ENCODE assay signal across 11 mouse cellular contexts in genomic region chr3:116105713-116106112, GRCm38 (mm10). TPM values are rescaled to one million over a fixed set of nuclear protein-coding genes. Genes with fewer than 3 reads are reported as not detected.
A peak's percentile ranks its signal among the peaks of the same experiment; 100 is the strongest.
DNase-seq lines count a peak whose midpoint lies in the region; ATAC-seq lines count a peak whose summit lies in the region.
"Had no signal": no experiment of that assay in that cellular context is flagged by ENCODE, and none has a peak within 500 bp of the region (broad histone marks: within the 10 kb centered on the region; RNA-seq: fewer than 3 reads in every experiment).

No protein-coding gene starts in this region.

- no peaks in the 10 kb centered on the region for H3K4me1 ChIP-seq in kidney, embryonic 16.5 days (ENCODE audit: insufficient read depth, low read length)
- no peaks in the 10 kb centered on the region for H3K4me1 ChIP-seq in kidney, embryonic 14.5 days (ENCODE audit: control insufficient read depth, insufficient read depth, low read length)
- peaks cover 4% of the 10 kb centered on the region; the same call in 1 of the 2 replicates for H3K4me1 ChIP-seq in forebrain, embryonic 14.5 days (ENCODE audit: control insufficient read depth, insufficient read depth, low read length)
- peaks cover 20% of the 10 kb centered on the region for H3K4me1 ChIP-seq in midbrain, embryonic 10.5 days
- H3K4me1 ChIP-seq in stomach, embryonic 16.5 days (ENCODE audit: control insufficient read depth, insufficient read depth, low read length), result no peaks in the 10 kb centered on the region; the same call in 1 of the 2 replicates

- WGBS in kidney, embryonic 16.5 days, result 78% methylated on average over 5 of the region's 5 CpGs
- WGBS in kidney, embryonic 14.5 days, result 88% methylated on average over 5 of the region's 5 CpGs
- WGBS in forebrain, embryonic 14.5 days, result 80% methylated on average over 5 of the region's 5 CpGs
- WGBS in midbrain, embryonic 10.5 days, result 88% methylated on average over 5 of the region's 5 CpGs
- WGBS in stomach, embryonic 16.5 days, result 86% methylated on average over 5 of the region's 5 CpGs

- no peak overlapping the region for H3K27ac ChIP-seq in kidney, embryonic 16.5 days (ENCODE audit: low read length)
- no peak overlapping the region for H3K27ac ChIP-seq in kidney, embryonic 14.5 days (ENCODE audit: low read depth, low read length)
- no peak overlapping the region for H3K27ac ChIP-seq in forebrain, embryonic 14.5 days (ENCODE audit: low read depth, low read length)
- H3K27ac ChIP-seq in midbrain, embryonic 10.5 days (replicated peaks), result peak overlapping the region; percentile 78
- no peak overlapping the region for H3K27ac ChIP-seq in stomach, embryonic 16.5 days (ENCODE audit: low read length)

- H3K36me3 ChIP-seq in kidney, embryonic 16.5 days (ENCODE audit: insufficient read depth, low read length), result no peaks in the 10 kb centered on the region
- no peaks in the 10 kb centered on the region for H3K36me3 ChIP-seq in kidney, embryonic 14.5 days (ENCODE audit: control insufficient read depth, insufficient read depth, low read length)
- no peaks in the 10 kb centered on the region for H3K36me3 ChIP-seq in forebrain, embryonic 14.5 days (ENCODE audit: control insufficient read depth, insufficient read depth, low read length)
- H3K36me3 ChIP-seq in midbrain, embryonic 10.5 days, result peaks cover 5% of the 10 kb centered on the region; the same call in 1 of the 2 replicates
- no peaks in the 10 kb centered on the region for H3K36me3 ChIP-seq in stomach, embryonic 16.5 days (ENCODE audit: control insufficient read depth, insufficient read depth, low read length)

- no peak for DNase-seq in forebrain, embryonic 14.5 days (ENCODE audit: low spot score)
- DNase-seq in midbrain, embryonic 10.5 days (ENCODE audit: low spot score), result no peak
- no peak for DNase-seq in frontal cortex, postnatal 25 days (ENCODE audit: low spot score in 2 of 2)
- no peak for DNase-seq in kidney, postnatal 25 days
- DNase-seq: adrenal gland, postnatal 14 days; kidney, postnatal 10 days; layer of hippocampus, postnatal 36 days; right cerebral cortex, postnatal 4 days had no signal

- peak overlapping the region; percentile 51 for H3K4me2 ChIP-seq in kidney, embryonic 16.5 days (replicated peaks; ENCODE audit: low read depth, low read length)
- no peak overlapping the region for H3K4me2 ChIP-seq in kidney, embryonic 14.5 days (replicated peaks; ENCODE audit: low read depth, low read length)
- H3K4me2 ChIP-seq in forebrain, embryonic 14.5 days (ENCODE audit: low read length), result peak overlapping the region; percentile 60; the same call in 1 of the 2 replicates
- H3K4me2 ChIP-seq in stomach, embryonic 16.5 days (ENCODE audit: low read depth, low read length), result peak overlapping the region; percentile 50

- no peaks in the 10 kb centered on the region for H3K9me3 ChIP-seq in kidney, embryonic 16.5 days (ENCODE audit: low read length)
- H3K9me3 ChIP-seq in kidney, embryonic 14.5 days (ENCODE audit: control insufficient read depth, low read length), result no peaks in the 10 kb centered on the region
- H3K9me3 ChIP-seq in forebrain, embryonic 14.5 days (replicated peaks; ENCODE audit: control insufficient read depth, low read length), result no peaks in the 10 kb centered on the region
- H3K9me3 ChIP-seq in midbrain, embryonic 10.5 days (replicated peaks), result no peaks in the 10 kb centered on the region
- H3K9me3 ChIP-seq in stomach, embryonic 16.5 days (replicated peaks; ENCODE audit: control insufficient read depth, low read length), result no peaks in the 10 kb centered on the region

- no peak for ATAC-seq in kidney, embryonic 16.5 days (ENCODE audit: low FRiP score, low TSS enrichment)
- no peak for ATAC-seq in kidney, embryonic 14.5 days (ENCODE audit: low FRiP score, low TSS enrichment)
- no peak for ATAC-seq in forebrain, embryonic 14.5 days
- no peak for ATAC-seq in stomach, embryonic 16.5 days (ENCODE audit: insufficient read depth, low FRiP score)

- no peaks in the 10 kb centered on the region for H3K27me3 ChIP-seq in kidney, embryonic 16.5 days (ENCODE audit: insufficient read depth, low read length)
- H3K27me3 ChIP-seq in kidney, embryonic 14.5 days (ENCODE audit: control insufficient read depth, insufficient read depth, low read length), result no peaks in the 10 kb centered on the region
- no peaks in the 10 kb centered on the region for H3K27me3 ChIP-seq in forebrain, embryonic 14.5 days (replicated peaks; ENCODE audit: control insufficient read depth, insufficient read depth, low read length)
- no peaks in the 10 kb centered on the region for H3K27me3 ChIP-seq in midbrain, embryonic 10.5 days (ENCODE audit: low read depth, poor library complexity, severe bottlenecking)
- H3K27me3 ChIP-seq in stomach, embryonic 16.5 days (ENCODE audit: control insufficient read depth, insufficient read depth, low read length), result no peaks in the 10 kb centered on the region

- H3K9ac ChIP-seq in kidney, embryonic 16.5 days (replicated peaks; ENCODE audit: low read length), result no peak overlapping the region
- H3K9ac ChIP-seq in kidney, embryonic 14.5 days (ENCODE audit: low read depth, low read length), result no peak overlapping the region
- no peak overlapping the region for H3K9ac ChIP-seq in forebrain, embryonic 14.5 days (ENCODE audit: low read length)
- H3K9ac ChIP-seq in stomach, embryonic 16.5 days (ENCODE audit: low read length), result no peak overlapping the region

- no peak overlapping the region for H3K4me3 ChIP-seq in kidney, embryonic 16.5 days (ENCODE audit: low read length)
- no peak overlapping the region for H3K4me3 ChIP-seq in kidney, embryonic 14.5 days (ENCODE audit: low read length)
- H3K4me3 ChIP-seq in forebrain, embryonic 14.5 days (ENCODE audit: low read depth, low read length), result no peak overlapping the region
- H3K4me3 ChIP-seq in midbrain, embryonic 10.5 days, result peak overlapping the region; percentile 49
- no peak overlapping the region for H3K4me3 ChIP-seq in stomach, embryonic 16.5 days (replicated peaks; ENCODE audit: low read length)

RNA-seq across cellular contexts. Expression of gene Vcam1, which starts 23.8 kb away (rescaled TPM):
- 49.2 and 54.2 TPM in 2 replicates for polyA plus RNA-seq in kidney, embryonic 16.5 days (2015; fragmentation: Nextera tagmentation; extraction: Ambion mirVana)
- 25.2 and 33.8 TPM in 2 replicates for polyA plus RNA-seq in kidney, embryonic 14.5 days (2014; fragmentation: Nextera tagmentation; extraction: Ambion mirVana)
- 33.1 and 35.6 TPM in 2 replicates for polyA plus RNA-seq in forebrain, embryonic 14.5 days (2014; fragmentation: Nextera tagmentation; extraction: Ambion mirVana)
- polyA plus RNA-seq in midbrain, embryonic 10.5 days (2016; fragmentation: Nextera tagmentation; extraction: Ambion mirVana), result 30.2 and 47.0 TPM in 2 replicates
- polyA plus RNA-seq in stomach, embryonic 16.5 days (2015; fragmentation: Nextera tagmentation; extraction: Ambion mirVana), result 63.3 and 65.7 TPM in 2 replicates
